20 mouse cellular contexts compared by ENCODE assay signal in the genomic region with DNA sequence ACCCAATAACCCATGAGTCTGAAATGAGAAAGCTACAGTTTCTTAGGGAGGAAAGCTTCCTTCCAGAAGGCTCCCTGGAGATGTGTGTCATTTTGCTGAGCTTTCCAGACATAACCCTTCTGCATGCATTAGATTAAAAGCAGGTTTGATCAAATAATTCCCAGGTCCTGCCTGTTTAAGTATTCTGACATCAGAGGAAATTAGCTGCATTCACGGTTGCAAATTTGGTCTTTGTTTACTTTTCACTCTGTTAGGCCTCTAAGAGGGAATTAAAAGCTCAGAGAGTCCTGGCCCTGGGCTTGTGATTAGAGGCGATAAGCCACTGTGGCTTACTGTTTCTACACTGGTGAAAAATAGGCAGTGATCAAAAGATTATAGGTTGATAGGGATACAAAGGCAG. TPM values are rescaled to one million over a fixed set of nuclear protein-coding genes. Genes with fewer than 3 reads are reported as not detected.
DNase-seq lines count a peak whose midpoint lies in the region; ATAC-seq lines count a peak whose summit lies in the region.
"Had no signal": no experiment of that assay in that cellular context is flagged by ENCODE, and none has a peak within 500 bp of the region (broad histone marks: within the 10 kb centered on the region; RNA-seq: fewer than 3 reads in every experiment).

No protein-coding gene starts in this region.

- no peak for ATAC-seq in hindbrain, embryonic 11.5 days (ENCODE audit: low FRiP score)
- no peak for ATAC-seq in hindbrain, embryonic 16.5 days
- ATAC-seq in forebrain, embryonic 11.5 days (replicated peaks; ENCODE audit: low FRiP score) = peak; percentile 47
- no peak for ATAC-seq in hindbrain, embryonic 15.5 days (ENCODE audit: low FRiP score, low read depth)
- no peak for ATAC-seq in neural tube, embryonic 15.5 days (ENCODE audit: low FRiP score)

- no peak overlapping the region for H3K4me3 ChIP-seq in hindbrain, embryonic 11.5 days (ENCODE audit: low read depth, low read length)
- H3K4me3 ChIP-seq in hindbrain, embryonic 16.5 days (ENCODE audit: low read length) = no peak overlapping the region
- no peak overlapping the region for H3K4me3 ChIP-seq in forebrain, embryonic 11.5 days (ENCODE audit: low read depth, low read length)
- H3K4me3 ChIP-seq in hindbrain, embryonic 15.5 days = no peak overlapping the region
- no peak overlapping the region for H3K4me3 ChIP-seq in neural tube, embryonic 15.5 days (replicated peaks)
- H3K4me3 ChIP-seq: erythroblast, embryonic 14.5 days; heart, embryonic 12.5 days; liver, embryonic 15.5 days had no signal

- peak; percentile 26 for DNase-seq in hindbrain, embryonic 11.5 days (ENCODE audit: low spot score)
- DNase-seq in forebrain, embryonic 11.5 days (ENCODE audit: low spot score) = no peak
- DNase-seq in adrenal gland, postnatal 36 days = no peak
- DNase-seq in cerebellum, postnatal 4 days (ENCODE audit: low spot score in 2 of 2) = no peak
- no peak for DNase-seq in left cerebral cortex, postnatal 36 days (ENCODE audit: low spot score in 2 of 2)
- DNase-seq: adrenal gland, postnatal 14 days; cerebellum, postnatal 36 days; gastrocnemius, postnatal 10 days; heart, postnatal 4 days; kidney, adult 2 months; lung, postnatal 14 days; thymus, postnatal 25 days had no signal

- H3K4me2 ChIP-seq in hindbrain, embryonic 11.5 days (replicated peaks; ENCODE audit: low read depth, low read length) = no peak overlapping the region
- H3K4me2 ChIP-seq in hindbrain, embryonic 16.5 days (ENCODE audit: low read length) = no peak overlapping the region
- no peak overlapping the region for H3K4me2 ChIP-seq in forebrain, embryonic 11.5 days (ENCODE audit: low read depth, low read length, severe bottlenecking)
- H3K4me2 ChIP-seq in hindbrain, embryonic 15.5 days = no peak overlapping the region
- H3K4me2 ChIP-seq in neural tube, embryonic 15.5 days = no peak overlapping the region
- H3K4me2 ChIP-seq: liver, embryonic 15.5 days had no signal

- H3K27me3 ChIP-seq in hindbrain, embryonic 11.5 days (ENCODE audit: control insufficient read depth, insufficient read depth, low read length) = no peaks in the 10 kb centered on the region
- H3K27me3 ChIP-seq in hindbrain, embryonic 16.5 days (replicated peaks; ENCODE audit: control insufficient read depth, insufficient read depth, low read length) = no peaks in the 10 kb centered on the region
- H3K27me3 ChIP-seq in forebrain, embryonic 11.5 days (ENCODE audit: control insufficient read depth, insufficient read depth, low read length) = peaks cover 7% of the 10 kb centered on the region; the same call in 1 of the 2 replicates
- H3K27me3 ChIP-seq in hindbrain, embryonic 15.5 days = no peaks in the 10 kb centered on the region
- H3K27me3 ChIP-seq in neural tube, embryonic 15.5 days (replicated peaks) = no peaks in the 10 kb centered on the region
- H3K27me3 ChIP-seq: heart, embryonic 12.5 days had no signal

- no peaks in the 10 kb centered on the region for H3K4me1 ChIP-seq in hindbrain, embryonic 11.5 days (replicated peaks; ENCODE audit: control insufficient read depth, insufficient read depth, low read length)
- H3K4me1 ChIP-seq in hindbrain, embryonic 16.5 days (ENCODE audit: control insufficient read depth, insufficient read depth, low read depth, low read length) = peaks cover 4% of the 10 kb centered on the region; the same call in 1 of the 2 replicates
- H3K4me1 ChIP-seq in forebrain, embryonic 11.5 days (replicated peaks; ENCODE audit: control insufficient read depth, insufficient read depth, low read length) = peaks cover 3% of the 10 kb centered on the region
- peaks cover 24% of the 10 kb centered on the region for H3K4me1 ChIP-seq in hindbrain, embryonic 15.5 days (replicated peaks)
- H3K4me1 ChIP-seq in neural tube, embryonic 15.5 days = peaks cover 22% of the 10 kb centered on the region
- H3K4me1 ChIP-seq: heart, embryonic 12.5 days; limb, embryonic 10.5 days; liver, embryonic 15.5 days had no signal

- H3K27ac ChIP-seq in hindbrain, embryonic 11.5 days (ENCODE audit: low read depth, low read length) = peak overlapping the region; percentile 19; the same call in 1 of the 2 replicates
- no peak overlapping the region for H3K27ac ChIP-seq in hindbrain, embryonic 16.5 days (ENCODE audit: low read depth, low read length)
- no peak overlapping the region for H3K27ac ChIP-seq in forebrain, embryonic 11.5 days (ENCODE audit: low read depth, low read length)
- peak overlapping the region; percentile 96 for H3K27ac ChIP-seq in hindbrain, embryonic 15.5 days (replicated peaks)
- peak overlapping the region; percentile 97; the same call in 1 of the 2 replicates for H3K27ac ChIP-seq in neural tube, embryonic 15.5 days (replicated peaks)
- H3K27ac ChIP-seq: limb, embryonic 10.5 days; liver, embryonic 15.5 days had no signal

- WGBS in hindbrain, embryonic 11.5 days = 15% methylated on average over 2 of the region's 2 CpGs
- 18% methylated on average over 2 of the region's 2 CpGs for WGBS in hindbrain, embryonic 16.5 days
- 0% methylated on average over 2 of the region's 2 CpGs for WGBS in forebrain, embryonic 11.5 days
- WGBS in hindbrain, embryonic 15.5 days = 12% methylated on average over 2 of the region's 2 CpGs
- WGBS in neural tube, embryonic 15.5 days = 16% methylated on average over 2 of the region's 2 CpGs

- no peaks in the 10 kb centered on the region for H3K36me3 ChIP-seq in hindbrain, embryonic 11.5 days (ENCODE audit: control insufficient read depth, insufficient read depth, low read length)
- H3K36me3 ChIP-seq in hindbrain, embryonic 16.5 days (ENCODE audit: control insufficient read depth, insufficient read depth, low read length) = no peaks in the 10 kb centered on the region
- no peaks in the 10 kb centered on the region for H3K36me3 ChIP-seq in forebrain, embryonic 11.5 days (ENCODE audit: control insufficient read depth, insufficient read depth, low read length)
- no peaks in the 10 kb centered on the region for H3K36me3 ChIP-seq in hindbrain, embryonic 15.5 days
- no peaks in the 10 kb centered on the region for H3K36me3 ChIP-seq in neural tube, embryonic 15.5 days
- H3K36me3 ChIP-seq: heart, embryonic 12.5 days; limb, embryonic 10.5 days; liver, embryonic 15.5 days had no signal

- H3K9me3 ChIP-seq in hindbrain, embryonic 11.5 days (ENCODE audit: control insufficient read depth, low read length) = no peaks in the 10 kb centered on the region
- H3K9me3 ChIP-seq in hindbrain, embryonic 16.5 days (ENCODE audit: control insufficient read depth, low read length) = no peaks in the 10 kb centered on the region
- H3K9me3 ChIP-seq in forebrain, embryonic 11.5 days (ENCODE audit: control insufficient read depth, low read length) = no peaks in the 10 kb centered on the region
- H3K9me3 ChIP-seq in hindbrain, embryonic 15.5 days = no peaks in the 10 kb centered on the region
- H3K9me3 ChIP-seq in neural tube, embryonic 15.5 days (replicated peaks) = no peaks in the 10 kb centered on the region
- H3K9me3 ChIP-seq: heart, embryonic 12.5 days; limb, embryonic 10.5 days; liver, embryonic 15.5 days had no signal

- intact Hi-C loops in left cerebral cortex, postnatal 36 days (cut with DNase I) = loop anchor here (2.0 kb wide), 1 partner anchor 402 kb away; no protein-coding TSS in a partner anchor

- H3K9ac ChIP-seq in hindbrain, embryonic 11.5 days (ENCODE audit: low read depth, low read length) = no peak overlapping the region
- no peak overlapping the region for H3K9ac ChIP-seq in hindbrain, embryonic 16.5 days (ENCODE audit: low read depth, low read length)
- no peak overlapping the region for H3K9ac ChIP-seq in forebrain, embryonic 11.5 days (ENCODE audit: low read length)
- H3K9ac ChIP-seq in hindbrain, embryonic 15.5 days = no peak overlapping the region
- no peak overlapping the region for H3K9ac ChIP-seq in neural tube, embryonic 15.5 days (replicated peaks)
- H3K9ac ChIP-seq: heart, embryonic 12.5 days; liver, embryonic 15.5 days had no signal

RNA-seq across cellular contexts. Expression of a gene that starts 1.2 kb away (rescaled TPM):
- 35.9 and 43.2 TPM in 2 replicates for polyA plus RNA-seq in hindbrain, embryonic 11.5 days (2014; fragmentation: Nextera tagmentation; extraction: Ambion mirVana)
- polyA plus RNA-seq in hindbrain, embryonic 16.5 days (2015; fragmentation: Nextera tagmentation; extraction: Ambion mirVana) = 21.9 and 25.4 TPM in 2 replicates
- polyA plus RNA-seq in forebrain, embryonic 11.5 days (2014; fragmentation: Nextera tagmentation; extraction: Ambion mirVana) = 4.9 and 5.8 TPM in 2 replicates
- 30.4 and 32.8 TPM in 2 replicates for polyA plus RNA-seq in hindbrain, embryonic 15.5 days (2015; fragmentation: Nextera tagmentation; extraction: Ambion mirVana)
- polyA plus RNA-seq in neural tube, embryonic 15.5 days (2015; fragmentation: Nextera tagmentation; extraction: Ambion mirVana) = 28.3 and 34.0 TPM in 2 replicates
- 10 to 100 TPM in 1 of 2 experiments, 1 to 10 TPM in 1; 8.3 to 11.8 TPM for total RNA-seq in adrenal gland, postnatal 36 days (2021)
- total RNA-seq in left cerebral cortex, postnatal 36 days (2021) = 10 to 100 TPM; 35.4 to 40.6 TPM
- total RNA-seq: monocyte, adult 5-6 weeks had no signal
- polyA plus RNA-seq: erythroblast, embryonic 14.5 days had no signal

Comparison
In these comparisons a context has a peak if more than half of its experiments do, and no peak if none do; other contexts are left out.
1. H3K27ac ChIP-seq: peak in hindbrain, embryonic 11.5 days (single experiment), hindbrain, embryonic 15.5 days (single experiment) and neural tube, embryonic 15.5 days (single experiment); none in hindbrain, embryonic 16.5 days (single experiment) and forebrain, embryonic 11.5 days (single experiment).